Mouse (Mus musculus) liver, embryonic 15.5 days (tissue): Measurements from ENCODE around the gene Pcp4l1. TPM values are rescaled to one million over a fixed set of nuclear protein-coding genes. Genes with fewer than 3 reads are reported as not detected.
"Not testable (repeated sequence)": the region's sequence is repeated elsewhere in the genome, so short reads cannot be mapped to it uniquely, and the experiment has no call there.

Source experiments
- ATAC-seq: fragments of 200-750 bp; cut with Nextera tagmentation; 2 replicates; pipeline ENCODE4 v1.8.0; 2017; ENCODE audit warnings: moderate number of reproducible peaks, mild to moderate bottlenecking, moderate library complexity; ENCODE audit not compliant: insufficient read depth
- H3K27ac ChIP-seq: fragments of 300-500 bp; sonication (generic); replicated peaks from 2 replicates; pipeline ENCODE4 v1.5.1; 2015; ENCODE audit warnings: mild to moderate bottlenecking, inconsistent platforms
- H3K27me3 ChIP-seq: fragments of 300-500 bp; sonication (generic); 2 replicates; pipeline ENCODE4 v1.6.1; 2015; ENCODE audit warnings: mild to moderate bottlenecking, inconsistent platforms
- H3K36me3 ChIP-seq: fragments of 300-500 bp; sonication (generic); replicated peaks from 2 replicates; pipeline ENCODE4 v1.6.1; 2015; ENCODE audit warnings: moderate library complexity, mild to moderate bottlenecking, inconsistent platforms
- H3K4me1 ChIP-seq: fragments of 300-500 bp; sonication (generic); replicated peaks from 2 replicates; pipeline ENCODE4 v1.6.1; 2015; ENCODE audit warnings: inconsistent platforms
- H3K4me2 ChIP-seq: fragments of 300-500 bp; sonication (generic); 2 replicates; pipeline ENCODE4 v1.6.1; 2015; ENCODE audit warnings: moderate library complexity, mild to moderate bottlenecking, inconsistent platforms
- H3K4me3 ChIP-seq: fragments of 300-500 bp; sonication (generic); replicated peaks from 2 replicates; pipeline ENCODE4 v1.5.1; 2015; ENCODE audit warnings: mild to moderate bottlenecking, inconsistent platforms
- H3K9ac ChIP-seq: fragments of 300-500 bp; sonication (generic); 2 replicates; pipeline ENCODE4 v1.6.1; 2015; ENCODE audit warnings: moderate library complexity, mild to moderate bottlenecking, inconsistent platforms
- H3K9me3 ChIP-seq: fragments of 300-500 bp; sonication (generic); replicated peaks from 2 replicates; pipeline ENCODE4 v1.6.1; 2016; ENCODE audit warnings: inconsistent platforms
- WGBS: fragments of 180-500 bp; shearing (Covaris S2); methylation state at CpG from one replicate; pipeline ENCODE4 v1.1.7; 2015; ENCODE audit warnings: mixed read lengths; ENCODE audit not compliant: insufficient replicate concordance; 5-methylcytosine and 5-hydroxymethylcytosine counted together
- polyA plus RNA-seq: library from polyadenylated mRNA; unstranded; fragments of >200 nt; fragmentation: Nextera tagmentation; extraction: Ambion mirVana; gene quantifications from 2 replicates; pipeline ENCODE4 v1.2.1, GENCODE M21; 2015

Gene Pcp4l1
- 1.7 and 2.1 TPM in 2 replicates for polyA plus RNA-seq

DNA sequence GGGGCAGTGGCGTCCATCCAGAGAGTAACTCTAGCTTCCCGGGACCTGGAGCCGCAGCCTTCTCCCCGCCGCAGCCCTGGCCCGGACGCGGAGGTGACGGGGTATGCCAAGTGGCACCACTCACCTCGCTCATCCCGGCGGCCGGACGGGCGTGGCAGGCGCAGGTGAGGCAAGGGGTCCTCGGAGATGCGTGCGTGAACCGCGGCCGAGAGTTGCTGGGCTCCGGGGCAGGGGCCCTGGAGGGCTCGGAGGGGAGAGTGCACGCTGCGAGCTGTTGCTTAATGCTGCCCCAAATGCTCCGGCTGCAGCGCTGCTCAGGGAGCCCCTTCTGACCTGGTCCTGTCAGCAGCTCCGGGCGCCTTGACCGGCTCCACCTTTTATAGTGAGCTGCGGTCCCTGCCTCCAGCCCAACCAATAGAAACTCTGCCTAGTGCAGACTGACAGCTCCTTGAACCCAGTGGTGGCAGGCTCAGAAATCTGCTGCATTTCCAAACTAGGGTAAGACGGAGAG lies at the start of gene Pcp4l1:
TSS of gene Pcp4l1 (minus strand) at position 382 of the 511 bp plus-strand sequence.
- H3K4me1 ChIP-seq: peaks cover 7% of the 10 kb centered on the region; the same call in 1 of the 2 replicates
- WGBS: 1% methylated on average over 33 of the region's 33 CpGs
- H3K9ac ChIP-seq: no peak within 1 kb of the TSS

DNA sequence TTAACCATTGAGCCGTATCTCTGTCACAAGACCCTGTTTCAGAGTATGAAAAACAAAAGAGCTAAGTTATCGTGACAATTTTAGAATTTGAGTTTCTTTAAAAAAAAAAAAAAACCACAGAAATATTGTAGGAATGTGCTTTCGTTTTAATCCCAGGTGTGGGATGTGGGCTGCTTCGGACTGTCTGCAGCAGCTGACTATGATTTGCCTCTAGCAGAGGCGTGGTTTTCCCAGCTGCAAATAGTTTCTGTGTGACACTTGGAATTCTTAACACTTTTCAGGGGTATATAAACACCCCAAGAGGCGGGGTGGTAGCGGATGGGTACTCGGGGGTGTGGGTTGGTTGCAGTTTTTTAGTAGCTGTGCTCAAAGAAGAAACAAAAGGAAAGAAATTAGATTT lies 49.3 kb upstream of the Pcp4l1 start:
- Histone ChIP-seq H3K4me2 (peak overlapping the region; percentile 94; the same call in 1 of the 2 replicates), H3K4me3 (no peak overlapping the region), H3K27ac (no peak overlapping the region), H3K9ac (no peak overlapping the region), H3K9me3 (no peaks in the 10 kb centered on the region), H3K36me3 (peaks cover 48% of the 10 kb centered on the region), H3K4me1 (peaks cover 41% of the 10 kb centered on the region), H3K27me3 (peaks cover 20% of the 10 kb centered on the region)
- no peak for ATAC-seq
- 84% methylated on average over 8 of the region's 8 CpGs for WGBS

More for the DNA sequence above, at the start of gene Pcp4l1:
- Histone ChIP-seq H3K27me3 (peaks cover 84% of the 10 kb centered on the region), H3K4me3 (peak within 1 kb of the TSS; percentile 48), H3K9me3 (no peaks in the 10 kb centered on the region), H3K36me3 (no peaks in the 10 kb centered on the region), H3K4me2 (peak within 1 kb of the TSS; percentile 72), H3K27ac (no peak within 1 kb of the TSS)
- peak; percentile 51; the same call in 1 of the 2 replicates for ATAC-seq

DNA sequence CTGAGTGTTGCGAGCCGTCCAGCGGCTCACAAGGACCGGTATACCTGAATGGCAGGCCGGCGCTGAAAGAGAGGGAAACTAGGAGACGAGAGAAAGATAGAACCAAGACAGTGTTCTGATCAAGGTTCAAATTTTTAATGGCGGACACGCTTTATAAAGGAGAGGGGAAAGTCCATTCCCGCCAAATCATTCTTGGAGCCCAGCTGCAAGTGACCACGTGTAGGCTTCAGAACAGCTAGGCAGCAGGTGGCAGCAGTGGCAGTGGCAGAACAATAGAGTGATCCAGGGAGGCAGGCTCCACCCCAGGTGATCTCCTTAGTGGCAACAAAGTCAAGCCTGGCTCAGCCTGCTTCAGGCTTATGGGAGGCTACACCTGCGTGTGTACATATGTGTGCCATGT lies 45.9 kb upstream of the Pcp4l1 start:
- not testable (repeated sequence) for H3K27me3 ChIP-seq, H3K4me3 ChIP-seq, H3K9ac ChIP-seq, ATAC-seq, H3K9me3 ChIP-seq, H3K27ac ChIP-seq, H3K4me2 ChIP-seq
- peaks cover 81% of the 10 kb centered on the region for H3K36me3 ChIP-seq
- WGBS: 82% methylated on average over 12 of the region's 12 CpGs
- H3K4me1 ChIP-seq: peaks cover 36% of the 10 kb centered on the region

DNA sequence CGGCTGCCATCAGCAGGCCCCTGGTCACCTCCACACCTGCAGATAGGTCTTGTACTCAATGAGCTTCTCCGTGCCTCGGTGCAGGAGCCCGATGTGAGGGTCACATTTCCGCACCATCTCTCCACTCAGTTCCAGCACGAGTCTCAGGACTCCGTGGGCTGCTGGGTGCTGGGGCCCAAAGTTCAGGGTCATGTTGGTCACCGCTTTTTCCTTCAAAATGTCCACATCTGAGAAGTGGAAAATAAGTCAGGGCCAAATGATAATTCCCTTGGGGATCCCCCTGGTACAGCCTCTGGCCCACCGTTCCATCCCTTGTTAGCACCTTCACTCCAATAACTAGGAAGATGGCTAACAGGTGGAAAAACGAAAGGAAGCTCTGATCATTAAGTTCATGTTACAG lies 44.8 kb upstream of the Pcp4l1 start:
- Histone ChIP-seq H3K4me3 (no peak overlapping the region), H3K27me3 (no peaks in the 10 kb centered on the region), H3K4me2 (no peak overlapping the region), H3K9ac (no peak overlapping the region), H3K27ac (no peak overlapping the region), H3K36me3 (peaks cover 90% of the 10 kb centered on the region), H3K9me3 (no peaks in the 10 kb centered on the region), H3K4me1 (peaks cover 29% of the 10 kb centered on the region)
- no peak for ATAC-seq
- WGBS: 79% methylated on average over 10 of the region's 10 CpGs

DNA sequence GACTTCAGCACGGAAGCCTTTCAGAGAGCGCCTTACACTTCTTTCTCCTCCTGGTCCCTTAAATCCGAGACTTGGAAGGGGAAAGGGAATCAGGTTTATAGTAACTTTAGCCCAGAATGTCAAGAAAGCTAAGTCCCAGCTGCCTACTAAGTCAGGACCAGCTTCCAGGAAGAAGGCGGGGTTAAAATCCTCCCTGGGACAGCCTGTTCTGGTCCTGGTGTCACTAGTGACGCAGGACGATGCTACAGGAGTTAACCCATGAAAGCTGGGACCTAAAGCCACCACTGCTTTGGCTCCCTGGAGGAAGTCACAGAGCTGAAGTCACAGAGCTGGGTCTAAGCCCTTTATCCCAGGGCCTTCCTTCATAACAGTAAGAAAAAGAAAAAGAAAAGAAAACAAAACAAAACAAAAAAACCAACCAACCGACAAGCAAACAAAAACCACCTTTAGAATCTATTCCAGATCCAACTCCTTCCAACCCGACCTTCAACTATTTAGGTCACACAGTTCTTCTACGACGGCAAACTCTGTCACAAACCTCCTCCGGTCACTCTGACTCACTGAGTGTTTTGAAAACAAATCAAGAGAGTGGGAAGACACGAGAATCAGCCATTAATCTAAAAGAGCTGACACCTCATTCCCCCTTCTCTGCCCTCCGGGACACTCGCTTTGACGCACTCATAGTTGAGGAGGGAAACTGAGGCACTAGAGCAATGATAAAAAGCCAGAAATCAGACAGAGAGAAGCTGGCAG lies 44.1 kb upstream of the Pcp4l1 start:
- ATAC-seq: no peak
- Histone ChIP-seq H3K9me3 (no peaks in the 10 kb centered on the region), H3K4me1 (peaks cover 26% of the 10 kb centered on the region), H3K27me3 (no peaks in the 10 kb centered on the region), H3K4me2 (no peak overlapping the region), H3K9ac (no peak overlapping the region), H3K36me3 (peaks cover 91% of the 10 kb centered on the region), H3K27ac (no peak overlapping the region), H3K4me3 (no peak overlapping the region)
- 73% methylated on average over 15 of the region's 15 CpGs for WGBS

DNA sequence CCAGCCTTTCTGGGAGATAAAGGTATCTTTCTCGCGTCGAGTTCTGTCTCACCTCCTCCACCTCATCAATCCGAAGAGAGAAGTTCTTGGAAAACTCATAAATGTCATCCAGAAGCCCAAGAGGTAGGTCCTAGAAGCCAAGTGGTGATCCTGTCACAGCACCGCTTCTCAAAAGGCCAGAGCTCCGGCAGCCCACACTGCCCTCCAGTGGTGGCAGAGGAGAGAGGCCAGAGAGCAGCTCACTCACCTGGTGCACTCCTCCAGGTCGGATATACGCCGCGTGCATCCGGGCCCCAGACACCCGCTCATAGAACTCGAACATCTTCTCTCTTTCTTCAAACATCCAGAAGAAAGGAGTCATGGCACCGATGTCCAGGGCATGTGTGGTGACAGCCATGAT lies 42.4 kb upstream of the Pcp4l1 start:
- Histone ChIP-seq H3K9me3 (no peaks in the 10 kb centered on the region), H3K27ac (no peak overlapping the region), H3K36me3 (peaks cover 93% of the 10 kb centered on the region), H3K4me3 (no peak overlapping the region), H3K4me2 (no peak overlapping the region), H3K9ac (no peak overlapping the region), H3K27me3 (no peaks in the 10 kb centered on the region), H3K4me1 (peaks cover 33% of the 10 kb centered on the region)
- WGBS: 64% methylated on average over 14 of the region's 14 CpGs
- ATAC-seq: no peak

DNA sequence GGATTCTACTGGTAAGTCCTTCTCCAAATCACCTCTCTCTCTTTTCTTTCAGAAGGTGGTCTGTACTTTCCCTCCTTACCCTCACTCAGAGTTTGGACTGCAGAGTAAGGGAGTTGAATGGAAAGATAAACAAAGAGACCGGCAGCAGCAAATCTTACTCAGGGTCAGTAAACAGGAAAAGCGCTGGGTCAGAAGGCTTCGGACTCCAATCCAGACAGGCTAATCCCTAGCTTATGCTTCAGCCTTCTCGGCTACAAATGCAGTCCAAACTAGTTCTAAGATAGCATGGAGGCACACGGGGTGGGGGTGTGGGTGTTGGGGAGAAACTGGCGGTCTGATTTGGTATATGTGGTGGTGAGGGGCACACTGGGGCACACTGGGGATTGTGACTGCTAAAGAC lies 41.4 kb upstream of the Pcp4l1 start:
- Histone ChIP-seq H3K4me1 (peaks cover 43% of the 10 kb centered on the region), H3K9me3 (no peaks in the 10 kb centered on the region), H3K9ac (no peak overlapping the region), H3K27me3 (no peaks in the 10 kb centered on the region), H3K4me3 (no peak overlapping the region), H3K4me2 (no peak overlapping the region), H3K36me3 (peaks cover 83% of the 10 kb centered on the region), H3K27ac (peak overlapping the region; percentile 24)
- no peak for ATAC-seq
- 72% methylated on average over 6 of the region's 6 CpGs for WGBS

DNA sequence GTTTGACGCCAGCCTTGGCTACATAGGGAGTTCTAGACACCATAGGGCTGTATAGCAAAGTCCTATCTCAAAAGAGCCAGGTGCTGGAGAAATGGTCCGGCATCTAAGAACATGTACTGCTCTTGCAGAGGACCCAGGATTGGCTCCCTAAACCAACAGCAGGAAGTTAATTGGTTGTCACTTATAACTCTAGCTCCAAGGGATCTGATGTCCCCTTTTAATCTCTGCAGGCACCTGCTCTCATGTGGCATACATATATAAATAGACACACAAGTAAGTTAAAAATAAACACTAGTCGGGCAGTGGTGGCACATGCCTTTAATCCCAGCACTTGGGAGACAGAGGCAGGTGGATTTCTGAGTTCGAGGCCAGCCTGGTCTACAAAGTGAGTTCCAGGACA lies 39.7 kb upstream of the Pcp4l1 start:
- no peak for ATAC-seq
- 62% methylated on average over 4 of the region's 4 CpGs for WGBS
- Histone ChIP-seq H3K4me2 (no peak overlapping the region), H3K4me1 (peaks cover 50% of the 10 kb centered on the region), H3K9ac (no peak overlapping the region), H3K27me3 (no peaks in the 10 kb centered on the region), H3K36me3 (peaks cover 68% of the 10 kb centered on the region), H3K4me3 (no peak overlapping the region), H3K27ac (no peak overlapping the region), H3K9me3 (no peaks in the 10 kb centered on the region)

DNA sequence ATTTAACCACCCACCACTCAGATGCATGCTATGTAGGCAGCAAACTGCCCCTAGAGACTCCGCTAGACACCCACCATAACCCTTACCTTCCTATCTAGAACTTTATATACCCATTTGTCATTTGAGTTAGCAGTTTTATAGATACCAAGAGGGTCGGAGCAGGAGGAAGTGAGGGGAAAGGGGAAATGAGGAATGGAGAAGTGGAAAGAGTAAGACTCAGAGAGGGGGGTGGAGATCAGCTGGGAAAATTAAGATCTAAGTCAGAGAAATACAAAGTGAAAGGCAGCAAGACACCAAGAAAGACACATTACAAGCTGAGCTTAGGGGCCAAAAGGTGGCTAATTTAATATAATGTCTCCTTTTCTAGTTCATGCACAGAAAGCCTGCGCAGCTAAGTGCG lies 38.5 kb upstream of the Pcp4l1 start:
- Histone ChIP-seq H3K27me3 (no peaks in the 10 kb centered on the region), H3K4me2 (peak overlapping the region; percentile 27; the same call in 1 of the 2 replicates), H3K27ac (peak overlapping the region; percentile 74), H3K36me3 (peaks cover 56% of the 10 kb centered on the region), H3K9ac (no peak overlapping the region), H3K4me1 (peaks cover 50% of the 10 kb centered on the region), H3K4me3 (no peak overlapping the region; the same call in 1 of the 2 replicates), H3K9me3 (no peaks in the 10 kb centered on the region)
- WGBS: 61% methylated on average over 4 of the region's 4 CpGs
- ATAC-seq: no peak

DNA sequence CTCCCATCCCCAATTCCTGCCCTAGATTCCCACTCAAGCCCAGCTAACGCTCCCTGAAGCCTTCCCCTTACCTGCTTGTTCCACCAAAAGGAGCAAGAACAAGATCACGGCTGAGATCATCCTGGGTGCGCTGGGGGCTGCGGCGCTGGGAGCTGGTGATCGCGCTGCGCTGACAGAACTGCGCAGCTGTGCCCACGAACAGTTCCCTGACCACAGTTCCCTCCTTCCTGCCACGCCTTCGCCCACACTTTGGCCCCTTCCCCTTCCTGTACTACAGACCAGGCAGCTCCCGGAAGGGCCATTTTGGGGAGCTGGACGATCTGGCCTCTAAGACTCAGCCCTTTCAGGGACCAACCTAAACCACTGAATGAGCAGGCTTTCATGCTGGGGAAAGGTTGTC lies 38.1 kb upstream of the Pcp4l1 start, which contains the start of gene Fcer1g:
TSS of gene Fcer1g (minus strand) at position 240 of the 400 bp plus-strand sequence.
- peaks cover 50% of the 10 kb centered on the region for H3K4me1 ChIP-seq
- ATAC-seq: 0 out of 2 replicates have a peak, but pooled peaks have one; percentile 23
- no peaks in the 10 kb centered on the region for H3K9me3 ChIP-seq
- peak within 1 kb of the TSS; percentile 27 for H3K4me2 ChIP-seq
- no peak within 1 kb of the TSS for H3K9ac ChIP-seq
- H3K36me3 ChIP-seq: peaks cover 53% of the 10 kb centered on the region
- H3K27ac ChIP-seq: peak within 1 kb of the TSS; percentile 74
- H3K4me3 ChIP-seq: peak within 1 kb of the TSS; percentile 43
- 35% methylated on average over 14 of the region's 14 CpGs for WGBS
- no peaks in the 10 kb centered on the region for H3K27me3 ChIP-seq

DNA sequence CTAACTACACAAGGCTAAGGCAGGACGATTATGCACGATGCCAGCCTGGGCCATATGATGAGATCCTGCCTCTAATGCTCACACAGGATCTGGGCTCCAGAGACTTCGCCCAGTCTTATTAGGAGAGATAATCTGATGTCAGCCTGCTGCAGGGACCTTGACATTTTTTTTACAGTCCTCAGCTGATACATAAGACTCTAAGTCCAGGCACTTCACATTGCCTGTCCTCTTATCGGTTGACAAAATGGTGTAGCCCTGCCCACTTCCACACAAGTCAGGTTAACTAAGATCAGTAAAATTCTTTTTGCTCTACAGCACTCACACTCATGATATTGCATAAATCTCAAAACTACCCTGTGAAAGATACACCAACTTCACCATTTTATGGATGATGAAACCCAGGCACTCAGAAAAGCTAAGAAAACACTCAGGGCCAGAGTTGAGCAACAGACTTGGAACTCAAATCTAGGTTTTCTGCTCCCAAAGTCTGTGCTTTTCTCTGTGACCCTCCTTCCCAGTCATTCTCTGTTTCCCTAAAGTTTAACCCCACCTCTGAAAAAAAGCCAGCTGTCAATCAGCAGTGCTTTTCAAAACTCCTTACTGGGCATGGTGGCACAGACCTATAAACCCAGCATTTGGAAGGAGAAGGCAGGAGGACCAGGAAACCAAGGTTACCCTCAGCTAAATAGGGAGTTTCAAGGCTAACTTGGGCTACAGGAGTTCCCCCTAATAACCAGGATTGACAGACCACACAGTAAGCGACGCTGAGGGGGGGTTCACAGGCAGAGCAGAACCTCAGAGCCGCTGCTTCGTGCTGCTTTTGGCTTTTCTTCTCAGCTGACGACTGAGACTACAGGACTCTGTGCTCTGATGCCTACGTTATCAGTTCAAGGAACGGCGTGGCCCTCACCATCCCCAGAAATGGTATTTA lies 37.0 kb upstream of the Pcp4l1 start:
- H3K9ac ChIP-seq: no peak overlapping the region
- peaks cover 42% of the 10 kb centered on the region for H3K36me3 ChIP-seq
- H3K4me3 ChIP-seq: peak overlapping the region; percentile 43
- no peaks in the 10 kb centered on the region for H3K9me3 ChIP-seq
- H3K4me1 ChIP-seq: peaks cover 47% of the 10 kb centered on the region
- WGBS: 32% methylated on average over 12 of the region's 12 CpGs
- ATAC-seq: peak; percentile 35
- H3K27me3 ChIP-seq: no peaks in the 10 kb centered on the region
- H3K4me2 ChIP-seq: peak overlapping the region; percentile 27
- H3K27ac ChIP-seq: peak overlapping the region; percentile 74
